Mouse (Mus musculus): Measurements from ENCODE around the gene Pdzd2.
A peak's percentile ranks its signal among the peaks of the same experiment; 100 is the strongest.

The Pdzd2 gene

GRCm38 (mm10) chr15:12573621-12574020 lies 166.1 kb downstream of the Pdzd2 start:
- DNase-seq = no peak

- DNase-seq = peak; percentile 75
These were observed 168.6 kb downstream of the Pdzd2 start for GRCm38 (mm10) chr15:12571168-12571567.

DNA sequence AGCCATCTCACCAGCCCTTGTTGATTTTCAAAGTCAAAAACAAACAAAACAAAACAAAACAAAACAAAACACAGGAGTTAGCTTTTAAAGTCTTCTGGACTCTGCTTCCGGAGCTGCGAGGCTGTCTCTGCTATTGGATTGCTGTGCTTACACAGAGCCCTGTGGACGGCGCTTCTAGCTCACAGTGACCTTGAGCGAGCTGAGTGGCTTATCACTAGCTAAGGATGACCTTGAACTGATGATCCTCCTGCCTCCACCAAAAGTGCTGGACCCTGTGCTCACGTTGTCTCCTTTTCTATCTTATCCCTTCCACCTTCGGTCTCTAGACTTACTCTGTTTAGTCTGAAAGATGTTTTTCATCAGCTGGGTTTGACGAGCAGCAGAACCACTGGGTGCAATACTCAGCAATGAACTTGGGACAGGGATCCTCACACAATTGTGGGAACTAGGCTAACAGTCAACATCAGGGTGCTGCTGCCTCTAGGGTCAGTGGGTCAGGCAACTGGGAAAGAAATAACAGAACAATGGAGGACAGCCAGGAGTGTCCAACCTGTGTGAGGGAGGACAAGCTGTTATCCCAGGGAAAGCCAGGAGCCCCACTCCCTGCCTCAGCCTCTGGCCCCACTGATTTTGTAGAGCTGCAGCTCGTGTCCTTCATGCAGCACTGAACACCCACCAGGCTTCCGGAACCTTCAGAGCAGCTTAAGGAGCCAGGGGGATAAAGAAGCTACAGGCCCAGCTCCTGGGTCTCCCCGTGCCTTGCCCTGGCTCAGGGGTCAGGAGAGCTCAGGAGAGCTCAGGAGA lies 172.9 kb downstream of the Pdzd2 start:
- DNase-seq = peak; percentile 90

GRCm38 (mm10) chr15:12565281-12565680 lies 174.4 kb downstream of the Pdzd2 start:
- peak; percentile 95 for DNase-seq

DNA sequence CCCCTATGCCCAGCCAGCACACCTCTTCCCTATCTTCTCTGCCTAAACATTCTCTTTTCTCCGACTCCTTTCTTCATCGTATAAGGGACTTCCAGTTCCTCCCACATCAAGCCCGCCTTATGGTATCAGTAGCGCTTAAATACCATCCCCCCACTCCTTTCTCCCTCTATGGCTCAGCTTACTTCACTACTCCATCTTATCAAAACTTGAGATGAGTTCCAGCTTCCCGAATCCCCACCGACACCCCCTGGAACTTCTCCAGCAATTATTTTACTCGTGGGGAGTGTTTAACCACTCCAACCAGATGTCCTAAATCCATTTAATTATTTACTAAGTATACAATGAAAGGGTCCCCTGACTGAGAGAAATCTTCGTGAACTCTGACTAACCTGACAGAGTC lies 179.2 kb downstream of the Pdzd2 start:
- DNase-seq = no peak

- DNase-seq = peak; percentile 93
These were observed 181.9 kb downstream of the Pdzd2 start for GRCm38 (mm10) chr15:12557663-12558436.

DNA sequence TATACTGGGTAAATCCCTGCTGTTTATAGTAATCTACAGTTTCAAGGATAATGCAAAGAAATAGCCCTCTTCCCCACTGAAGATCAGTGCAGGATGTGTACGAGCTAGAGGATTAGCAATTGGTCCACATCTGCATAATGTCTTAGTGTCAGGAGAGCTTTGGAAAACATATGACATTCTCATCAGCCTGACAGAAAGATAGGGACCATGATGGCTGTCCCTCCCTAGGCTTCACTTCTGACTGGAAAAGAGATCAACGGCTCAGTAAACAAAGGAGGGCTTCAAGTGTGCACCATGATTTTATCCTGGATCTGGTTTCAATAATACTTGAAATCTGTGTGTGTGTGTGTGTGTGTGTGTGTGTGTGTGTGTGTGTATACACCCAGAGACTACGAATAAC lies 186.5 kb downstream of the Pdzd2 start:
- peak; percentile 95 for DNase-seq

DNA sequence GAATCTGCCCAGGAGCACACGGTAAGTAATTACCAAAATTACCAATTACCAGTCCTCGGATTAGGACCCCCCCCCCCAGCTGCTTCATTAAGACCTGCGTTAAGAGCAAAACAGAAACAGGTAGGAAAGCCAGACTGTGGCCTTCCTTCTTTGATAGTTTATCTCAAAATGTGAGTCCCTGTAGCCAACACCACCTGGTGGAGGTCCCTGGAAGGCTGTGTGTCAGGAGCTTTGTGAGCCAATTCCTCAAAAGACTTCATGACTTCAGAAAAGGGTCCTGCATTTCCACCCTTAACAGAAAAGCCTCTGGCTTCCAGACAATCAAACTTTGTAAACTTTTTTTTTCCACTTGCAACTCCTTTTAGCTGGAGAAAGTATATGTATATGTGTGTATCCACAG lies 188.8 kb downstream of the Pdzd2 start:
- no peak for DNase-seq

DNA sequence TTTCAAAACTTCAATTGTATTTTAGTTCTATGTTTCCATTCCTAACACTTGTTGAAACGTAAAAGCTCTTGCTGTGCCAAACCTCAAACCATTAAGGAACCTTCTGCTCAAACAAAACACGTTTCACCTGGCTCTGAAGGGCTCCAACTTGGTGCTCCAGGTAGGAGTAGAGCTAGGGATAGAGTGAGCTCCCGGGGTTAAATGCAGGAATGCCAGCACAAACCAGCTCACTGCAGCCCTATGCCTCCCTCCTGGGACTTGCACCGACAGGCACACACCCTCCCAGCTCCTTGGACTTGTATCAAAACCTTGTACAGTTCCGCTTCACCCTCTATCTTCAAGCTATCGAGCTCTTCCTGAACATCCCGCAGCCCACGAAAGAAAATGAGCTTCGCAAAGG lies 189.3 kb downstream of the Pdzd2 start:
- DNase-seq = peak; percentile 95

- DNase-seq = peak; percentile 99
These were observed 189.8 kb downstream of the Pdzd2 start for GRCm38 (mm10) chr15:12549919-12550305.

DNA sequence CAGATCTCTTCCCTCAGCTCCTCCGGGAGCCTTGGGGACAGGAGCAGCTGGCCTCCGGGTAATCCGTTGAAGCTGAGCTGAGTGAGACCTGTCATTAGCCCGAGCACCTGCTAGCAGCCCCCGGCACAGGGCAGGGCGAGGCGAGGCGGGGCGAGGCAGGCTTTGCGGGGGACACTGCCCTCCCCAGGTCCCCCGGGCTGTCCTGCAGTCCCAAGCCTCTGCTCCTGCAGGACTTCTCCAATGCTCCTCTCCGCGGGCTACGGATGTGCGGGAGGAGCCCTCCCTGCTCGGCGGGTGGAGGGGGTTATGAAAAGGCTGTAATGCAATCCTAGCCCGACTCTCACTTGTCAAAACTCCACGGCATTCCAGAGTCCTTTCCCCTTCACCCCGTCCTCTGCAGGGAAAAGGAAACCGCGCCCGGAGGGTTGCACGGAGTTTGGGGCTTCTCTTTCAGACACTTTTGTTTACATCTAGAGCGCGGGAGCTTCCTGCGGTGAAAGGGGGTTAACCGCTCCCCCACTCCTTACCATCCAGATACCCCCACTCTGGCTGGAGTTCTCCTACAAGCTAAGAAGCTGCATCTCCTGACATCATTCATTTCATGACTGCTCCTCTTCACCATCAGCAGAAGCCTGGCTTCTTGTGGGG lies 190.3 kb downstream of the Pdzd2 start:
- peak; percentile 96 for DNase-seq

- peak; percentile 92 for DNase-seq
These were observed 191.0 kb downstream of the Pdzd2 start for GRCm38 (mm10) chr15:12548696-12549095.

GRCm38 (mm10) chr15:12547640-12548405 lies 191.9 kb downstream of the Pdzd2 start:
- peak; percentile 74 for DNase-seq

- DNase-seq = peak; percentile 90
These were observed 192.9 kb downstream of the Pdzd2 start for GRCm38 (mm10) chr15:12546781-12547180.

GRCm38 (mm10) chr15:12545671-12546070 lies 194.1 kb downstream of the Pdzd2 start:
- DNase-seq = peak; percentile 97

- DNase-seq = no peak
These were observed 194.5 kb downstream of the Pdzd2 start for GRCm38 (mm10) chr15:12545220-12545619.

GRCm38 (mm10) chr15:12543686-12544325 lies 195.9 kb downstream of the Pdzd2 start:
- DNase-seq = peak; percentile 68

DNA sequence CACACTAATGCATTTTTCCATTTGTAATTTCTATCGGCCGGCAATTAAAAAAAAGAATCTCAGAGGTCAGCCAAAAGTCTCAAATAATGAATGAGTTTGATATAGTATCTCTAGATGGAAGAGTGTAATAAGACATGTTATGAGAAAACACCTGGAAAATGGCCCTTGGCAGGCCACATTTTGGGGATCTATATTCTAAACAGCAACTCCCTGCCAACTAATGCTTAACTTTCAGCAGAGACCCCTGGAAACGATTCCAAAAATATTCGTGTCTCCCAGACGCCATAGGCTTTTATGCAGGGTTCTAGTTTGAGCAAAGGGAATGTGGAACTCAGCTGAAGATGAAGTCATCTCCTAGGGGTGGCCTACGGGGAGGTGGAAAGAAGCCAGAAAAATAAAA lies 197.4 kb downstream of the Pdzd2 start:
- DNase-seq = peak; percentile 60

DNA sequence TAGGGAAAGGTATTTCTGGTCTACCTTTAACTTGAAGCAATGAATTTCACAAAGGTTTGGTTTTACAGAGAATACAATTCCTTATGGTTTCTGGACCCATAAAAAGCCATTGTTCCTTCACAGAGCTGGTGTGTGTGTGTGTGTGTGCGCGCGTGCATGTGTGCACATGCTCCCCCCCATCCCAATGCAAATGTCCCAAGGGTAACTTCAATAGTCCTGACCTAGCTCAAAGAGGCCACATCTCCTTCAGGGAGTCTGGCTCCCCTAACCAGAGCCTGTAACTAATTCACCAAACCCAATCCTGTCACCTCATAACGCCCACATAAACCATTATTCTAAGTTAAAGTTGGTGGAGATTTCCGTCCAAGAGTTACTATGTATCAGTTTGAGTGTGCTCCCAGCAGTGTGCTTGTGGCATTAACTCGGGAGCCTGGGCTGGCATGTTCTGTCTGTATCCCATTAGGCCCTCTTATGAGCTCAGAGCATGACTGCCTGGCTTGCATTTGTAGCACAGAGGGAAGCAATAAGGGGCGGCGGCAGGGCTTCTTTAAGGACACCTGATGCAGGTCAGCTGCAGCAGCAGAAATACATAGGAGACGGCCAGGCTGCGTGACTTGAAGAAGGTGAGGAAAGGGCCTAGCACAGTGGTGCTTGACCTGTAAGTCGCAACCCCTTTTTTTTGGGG lies 200.0 kb downstream of the Pdzd2 start:
- DNase-seq = peak; percentile 89

DNA sequence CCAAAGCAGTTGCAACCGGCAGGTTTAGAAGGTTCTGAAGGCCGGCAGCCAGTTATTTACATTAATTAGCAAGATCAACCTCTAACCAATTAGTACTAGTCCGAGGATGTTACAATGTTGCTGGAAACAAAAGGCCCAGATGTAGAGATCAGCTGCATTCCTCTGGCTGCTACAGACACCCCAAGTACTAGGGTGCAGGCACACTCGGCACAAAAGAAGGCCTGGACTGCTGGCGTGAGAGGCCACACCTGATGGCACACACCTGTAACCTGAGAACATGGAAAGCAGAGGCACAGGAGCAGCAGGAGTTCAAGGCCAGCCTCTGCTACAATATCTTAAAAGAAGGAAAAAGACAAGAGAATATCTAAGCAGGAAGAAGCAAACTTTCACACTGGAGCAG lies 206.5 kb downstream of the Pdzd2 start:
- DNase-seq = peak; percentile 71

DNA sequence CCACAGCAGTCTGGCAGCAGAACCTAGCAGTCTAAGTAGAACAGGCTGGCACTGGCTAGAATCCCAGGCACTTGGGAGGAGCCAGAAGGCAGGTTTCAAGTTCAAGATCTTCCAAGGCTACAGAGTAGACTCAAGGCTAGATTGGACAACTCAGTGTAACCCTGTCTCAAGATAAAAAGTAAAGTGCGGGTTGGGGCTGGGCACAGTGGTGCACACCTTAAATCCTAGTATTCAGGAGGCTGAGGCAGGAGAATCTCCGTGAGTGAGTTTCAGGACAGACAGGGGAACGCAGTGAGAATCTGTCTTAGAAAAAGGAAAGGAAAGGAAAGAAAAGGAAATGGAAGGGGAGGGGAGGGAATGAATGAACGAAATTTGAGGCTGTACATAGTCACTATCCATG lies 207.2 kb downstream of the Pdzd2 start:
- peak; percentile 66 for DNase-seq

GRCm38 (mm10) chr15:12522810-12523209 lies 216.9 kb downstream of the Pdzd2 start:
- peak; percentile 86 for DNase-seq

All from heart, adult 11 months (tissue).